Mouse (Mus musculus) yolk sac, embryonic 10.5 days (tissue): ENCODE results near the gene Prmt7.
A peak's percentile ranks its signal among the peaks of the same experiment; 100 is the strongest.
"Not testable (repeated sequence)": the region's sequence is repeated elsewhere in the genome, so short reads cannot be mapped to it uniquely, and the experiment has no call there.

Experiments
- DNase-seq: peaks from one replicate; pipeline ENCODE4 v3.0.0-alpha.2; 2017; ENCODE audit warnings: low spot score

The Prmt7 gene

GRCm38 (mm10) chr8:106210821-106211345 lies at the start of gene Prmt7, which contains the start of gene Slc7a6os:
TSS of gene Prmt7 (plus strand) at chr8:106210936.
TSS of gene Slc7a6os (minus strand) at chr8:106210935.
- DNase-seq = peak; percentile 92

GRCm38 (mm10) chr8:106163251-106163650 lies 47.5 kb upstream of the Prmt7 start:
- DNase-seq = no peak

- DNase-seq = peak; percentile 47
Measured at GRCm38 (mm10) chr8:106165460-106165859, 45.3 kb upstream of the Prmt7 start.

GRCm38 (mm10) chr8:106168356-106169016 lies 42.2 kb upstream of the Prmt7 start, which contains the start of gene Slc7a6:
TSS of gene Slc7a6 (plus strand) at chr8:106168857.
- DNase-seq = peak; percentile 68

- peak; percentile 62 for DNase-seq
Measured at GRCm38 (mm10) chr8:106169017-106169933, 41.5 kb upstream of the Prmt7 start.

- DNase-seq = no peak
Measured at GRCm38 (mm10) chr8:106169934-106170480, 40.7 kb upstream of the Prmt7 start.

- DNase-seq = no peak
Measured at GRCm38 (mm10) chr8:106173566-106173965, 37.2 kb upstream of the Prmt7 start.

GRCm38 (mm10) chr8:106176891-106177290 lies 33.8 kb upstream of the Prmt7 start:
- no peak for DNase-seq

- no peak for DNase-seq
Measured at GRCm38 (mm10) chr8:106177594-106177993, 33.1 kb upstream of the Prmt7 start.

- no peak for DNase-seq
Measured at GRCm38 (mm10) chr8:106178428-106178827, 32.3 kb upstream of the Prmt7 start.

GRCm38 (mm10) chr8:106185628-106186270 lies 25.0 kb upstream of the Prmt7 start:
- no peak for DNase-seq

GRCm38 (mm10) chr8:106186394-106186793 lies 24.3 kb upstream of the Prmt7 start:
- no peak for DNase-seq

GRCm38 (mm10) chr8:106189162-106189561 lies 21.6 kb upstream of the Prmt7 start:
- no peak for DNase-seq

- DNase-seq = peak; percentile 15
Measured at GRCm38 (mm10) chr8:106191639-106192038, 19.1 kb upstream of the Prmt7 start.

GRCm38 (mm10) chr8:106193162-106193561 lies 17.6 kb upstream of the Prmt7 start:
- no peak for DNase-seq

GRCm38 (mm10) chr8:106194062-106194461 lies 16.7 kb upstream of the Prmt7 start:
- DNase-seq = no peak

GRCm38 (mm10) chr8:106198741-106199140 lies 12.0 kb upstream of the Prmt7 start:
- peak; percentile 42 for DNase-seq

- DNase-seq = not testable (repeated sequence)
Measured at GRCm38 (mm10) chr8:106199596-106199995, 11.1 kb upstream of the Prmt7 start.

- peak; percentile 5 for DNase-seq
Measured at GRCm38 (mm10) chr8:106210035-106210731, 553 bp upstream of the Prmt7 start.

GRCm38 (mm10) chr8:106211421-106211820 lies 685 bp downstream of the Prmt7 start:
- DNase-seq = no peak

GRCm38 (mm10) chr8:106213959-106214358 lies 3.2 kb downstream of the Prmt7 start:
- DNase-seq = no peak
